In the genomic region with DNA sequence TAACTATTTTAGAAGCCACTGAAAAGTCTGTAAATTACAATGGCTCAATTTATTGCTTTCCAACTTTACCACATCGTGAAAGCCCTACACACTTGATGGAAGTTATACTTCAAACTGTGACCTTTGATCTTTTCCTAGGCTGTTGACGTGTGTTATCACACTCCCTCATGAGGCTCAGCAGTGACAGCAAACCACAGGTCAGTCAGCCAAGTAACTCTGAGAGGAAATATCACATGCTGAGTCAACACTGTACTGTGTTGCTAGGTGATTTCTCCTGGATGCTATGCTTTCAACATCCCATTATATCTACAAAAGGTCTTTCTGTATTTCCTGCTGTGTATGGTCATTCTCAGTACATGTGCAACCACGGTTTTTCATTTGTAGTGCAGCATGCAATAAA, we compare ENCODE assay signal across 20 mouse cellular contexts. TPM values are rescaled to one million over a fixed set of nuclear protein-coding genes. Genes with fewer than 3 reads are reported as not detected.
"Had no signal": no experiment of that assay in that cellular context is flagged by ENCODE, and none has a peak within 500 bp of the region (broad histone marks: within the 10 kb centered on the region; RNA-seq: fewer than 3 reads in every experiment).

No protein-coding gene starts in this region.

- H3K4me3 ChIP-seq: liver, embryonic 13.5 days; midbrain, embryonic 12.5 days; midbrain, embryonic 15.5 days; neural tube, embryonic 12.5 days; neural tube, embryonic 15.5 days had no signal

- H3K27me3 ChIP-seq: liver, embryonic 13.5 days; midbrain, embryonic 12.5 days; midbrain, embryonic 15.5 days; neural tube, embryonic 12.5 days; neural tube, embryonic 15.5 days had no signal

- H3K4me2 ChIP-seq: liver, embryonic 13.5 days; midbrain, embryonic 12.5 days; midbrain, embryonic 15.5 days; neural tube, embryonic 12.5 days; neural tube, embryonic 15.5 days had no signal

- H3K9me3 ChIP-seq: liver, embryonic 13.5 days; midbrain, embryonic 12.5 days; midbrain, embryonic 15.5 days; neural tube, embryonic 12.5 days; neural tube, embryonic 15.5 days had no signal

- DNase-seq: kidney, adult 18-20 months; kidney, adult 9 months; kidney, postnatal 25 days; layer of hippocampus, postnatal 36 days; liver, embryonic 13.5 days; lung, adult 2 months; lung, postnatal 14 days; lung, postnatal 4 days; retina, postnatal 1 day; right cerebral cortex, postnatal 25 days; spleen, adult 18-20 months; thymus, adult 2 months; thymus, postnatal 14 days; thymus, postnatal 4 days had no signal

- H3K9ac ChIP-seq: liver, embryonic 13.5 days; midbrain, embryonic 12.5 days; midbrain, embryonic 15.5 days; neural tube, embryonic 12.5 days; neural tube, embryonic 15.5 days had no signal

- H3K27ac ChIP-seq: kidney, postnatal 0 days; liver, embryonic 13.5 days; midbrain, embryonic 12.5 days; midbrain, embryonic 15.5 days; neural tube, embryonic 12.5 days; neural tube, embryonic 15.5 days had no signal

- ATAC-seq: midbrain, embryonic 15.5 days had no signal

- H3K36me3 ChIP-seq: liver, embryonic 13.5 days; midbrain, embryonic 12.5 days; midbrain, embryonic 15.5 days; neural tube, embryonic 12.5 days; neural tube, embryonic 15.5 days had no signal

- H3K4me1 ChIP-seq: liver, embryonic 13.5 days; midbrain, embryonic 12.5 days; midbrain, embryonic 15.5 days; neural tube, embryonic 12.5 days; neural tube, embryonic 15.5 days had no signal

RNA-seq across cellular contexts. Expression of gene Ccdc160, which starts 28.3 kb away (rescaled TPM):
- polyA plus RNA-seq: liver, adult 2 months; thymus, adult 2 months had no signal
